Mouse (Mus musculus) testis, postnatal 14 days (tissue): ENCODE data around the gene Lsr.
"Not testable (repeated sequence)": the region's sequence is repeated elsewhere in the genome, so short reads cannot be mapped to it uniquely, and the experiment has no call there.

Experiments used
- DNase-seq: peaks from one replicate; pipeline ENCODE4 v3.0.0; 2021; ENCODE audit warnings: low spot score

The Lsr gene

GRCm38 (mm10) chr7:30962862-30963261 lies 10.4 kb downstream of the Lsr start:
- no peak for DNase-seq

GRCm38 (mm10) chr7:30959786-30960349 lies 13.4 kb downstream of the Lsr start:
- DNase-seq = no peak

- DNase-seq = no peak
Measured at GRCm38 (mm10) chr7:30958866-30959487, 14.3 kb downstream of the Lsr start.

GRCm38 (mm10) chr7:30958109-30958865 lies 15.0 kb downstream of the Lsr start:
- DNase-seq = peak; percentile 31

GRCm38 (mm10) chr7:30957367-30957783 lies 15.9 kb downstream of the Lsr start:
- peak; percentile 90 for DNase-seq

- peak; percentile 86 for DNase-seq
Measured at GRCm38 (mm10) chr7:30956756-30957366, 16.4 kb downstream of the Lsr start, which contains the start of gene Usf2. Usf2 (minus strand) TSS chr7:30956803.

GRCm38 (mm10) chr7:30956357-30956751 lies 16.9 kb downstream of the Lsr start:
- DNase-seq = no peak

- DNase-seq = peak; percentile 84
Measured at GRCm38 (mm10) chr7:30955584-30956356, 17.5 kb downstream of the Lsr start.

GRCm38 (mm10) chr7:30954971-30955520 lies 18.2 kb downstream of the Lsr start:
- no peak for DNase-seq

GRCm38 (mm10) chr7:30954036-30954435 lies 19.2 kb downstream of the Lsr start:
- DNase-seq = no peak

- no peak for DNase-seq
Measured at GRCm38 (mm10) chr7:30953459-30953858, 19.8 kb downstream of the Lsr start.

GRCm38 (mm10) chr7:30952441-30953265 lies 20.6 kb downstream of the Lsr start:
- no peak for DNase-seq

- not testable (repeated sequence) for DNase-seq
Measured at GRCm38 (mm10) chr7:30949902-30950301, 23.4 kb downstream of the Lsr start.

- no peak for DNase-seq
Measured at GRCm38 (mm10) chr7:30945876-30946275, 27.4 kb downstream of the Lsr start.

- not testable (repeated sequence) for DNase-seq
Measured at GRCm38 (mm10) chr7:30945466-30945865, 27.8 kb downstream of the Lsr start.

GRCm38 (mm10) chr7:30944706-30945105 lies 28.6 kb downstream of the Lsr start:
- DNase-seq = not testable (repeated sequence)

- DNase-seq = no peak
Measured at GRCm38 (mm10) chr7:30943909-30944635, 29.2 kb downstream of the Lsr start, which contains the start of gene Hamp. Hamp (minus strand) TSS chr7:30944032.

- not testable (repeated sequence) for DNase-seq
Measured at GRCm38 (mm10) chr7:30942365-30942764, 30.9 kb downstream of the Lsr start.

GRCm38 (mm10) chr7:30940070-30940469 lies 33.2 kb downstream of the Lsr start:
- not testable (repeated sequence) for DNase-seq
